Mouse (Mus musculus): ENCODE data around the gene Ctss.

- TF ChIP-seq CTCF (IDR thresholded peaks at IDR 0.05; ENCODE audit: borderline replicate concordance, extremely low read depth, insufficient read depth, insufficient read length), result no peak; the same call in 1 of the 2 replicates
- no peak for TF ChIP-seq POLR2A (IDR thresholded peaks at IDR 0.05; ENCODE audit: borderline replicate concordance, extremely low read depth, insufficient read depth, insufficient read length, poor library complexity, severe bottlenecking)
These were observed 62.1 kb downstream of the Ctss start, which contains the start of gene Golph3l for GRCm38 (mm10) chr3:95588604-95589086.
